Mouse (Mus musculus) embryo, embryonic 11.5 days (tissue): ENCODE results near the gene Vmn1r211.
"Not testable (repeated sequence)": the region's sequence is repeated elsewhere in the genome, so short reads cannot be mapped to it uniquely, and the experiment has no call there.

ENCODE experiments used
- DNase-seq: peaks from one replicate; pipeline ENCODE4 v3.0.0-alpha.2; 2012; ENCODE audit warnings: low read depth, low spot score

Gene Vmn1r211

DNA sequence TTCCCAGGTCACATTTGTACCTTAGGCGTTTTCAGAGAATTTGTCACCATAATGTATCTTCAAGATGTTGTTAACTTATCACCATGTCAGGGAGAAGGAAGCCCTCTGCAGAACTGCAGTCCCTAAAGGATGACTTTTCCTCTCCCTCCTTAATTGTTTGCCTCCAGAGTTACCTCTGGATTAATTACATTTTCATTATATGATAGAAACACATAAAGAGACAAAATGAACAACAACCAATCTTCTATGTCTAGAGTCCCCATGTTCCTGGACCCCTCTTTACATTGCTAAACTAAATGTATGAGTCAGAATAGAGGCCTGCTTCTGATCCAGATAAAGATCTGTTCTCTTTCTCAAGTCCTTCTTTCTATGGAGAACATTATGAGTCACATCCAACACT, at the start of gene Vmn1r211:
Vmn1r211 (minus strand) TSS at position 101 of the 400 bp plus-strand sequence.
- no peak for DNase-seq

- no peak for DNase-seq
Observed at GRCm38 (mm10) chr13:22884105-22884504, 26.7 kb upstream of the Vmn1r211 start, which contains the start of gene Vmn1r212. Gene Vmn1r212 (minus strand): TSS chr13:22884205.

DNA sequence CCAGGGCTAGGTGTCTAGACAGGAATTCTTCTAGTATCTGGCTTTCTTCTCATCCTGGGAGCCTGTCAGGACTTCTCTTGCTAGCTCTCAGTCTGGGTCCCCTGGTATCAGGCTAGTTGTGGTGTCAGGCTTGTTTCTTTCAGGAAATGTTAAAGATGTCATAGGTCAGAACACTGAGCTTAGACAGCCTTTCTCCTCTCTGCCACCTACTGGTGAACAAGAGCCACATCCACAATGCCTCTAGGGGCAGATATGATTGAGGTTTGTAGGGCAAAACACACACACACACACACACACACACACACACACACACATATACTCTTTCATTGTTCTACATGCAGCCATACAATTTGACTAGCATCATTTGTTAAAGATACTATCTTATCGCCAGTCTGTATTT, 21.9 kb upstream of the Vmn1r211 start:
- no peak for DNase-seq

DNA sequence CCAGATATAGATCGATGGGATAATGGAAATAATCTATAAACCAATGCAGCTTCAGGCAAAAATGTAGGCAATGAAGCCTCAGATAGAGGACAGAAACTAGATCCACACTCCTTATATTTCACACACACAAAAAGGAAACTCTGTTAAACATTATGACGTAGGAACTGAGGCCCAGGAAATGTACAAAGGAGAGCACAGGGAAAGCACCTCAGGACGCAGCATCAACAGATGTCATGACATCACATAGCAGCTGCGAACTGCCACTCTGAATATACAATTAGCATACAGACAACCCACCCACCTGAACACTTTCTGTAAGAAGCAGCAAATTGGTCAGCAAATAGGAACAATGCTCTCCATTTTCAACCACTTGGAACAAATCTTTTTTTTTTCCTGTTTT, 2.6 kb downstream of the Vmn1r211 start:
- DNase-seq, result no peak

- no peak for DNase-seq
Observed at GRCm38 (mm10) chr13:22846798-22847197, 10.6 kb downstream of the Vmn1r211 start.

- DNase-seq, result not testable (repeated sequence)
Observed at GRCm38 (mm10) chr13:22844304-22844703, 13.1 kb downstream of the Vmn1r211 start.

- DNase-seq, result no peak
Observed at GRCm38 (mm10) chr13:22831248-22831647, 26.1 kb downstream of the Vmn1r211 start, which contains the start of gene Vmn1r210. Gene Vmn1r210 (minus strand): TSS chr13:22831348.

- DNase-seq, result not testable (repeated sequence)
Observed at GRCm38 (mm10) chr13:22829395-22829794, 28.0 kb downstream of the Vmn1r211 start.

GRCm38 (mm10) chr13:22821601-22822000, 35.8 kb downstream of the Vmn1r211 start:
- not testable (repeated sequence) for DNase-seq

- not testable (repeated sequence) for DNase-seq
Observed at GRCm38 (mm10) chr13:22809582-22809981, 47.8 kb downstream of the Vmn1r211 start, which contains the start of gene Vmn1r209. Gene Vmn1r209 (minus strand): TSS chr13:22809682.
